Mouse (Mus musculus) testis, postnatal 14 days (tissue): ENCODE data around the gene Ndel1.

Experiments used
- DNase-seq: peaks from one replicate; pipeline ENCODE4 v3.0.0; 2021; ENCODE audit warnings: low spot score

Gene Ndel1

DNA sequence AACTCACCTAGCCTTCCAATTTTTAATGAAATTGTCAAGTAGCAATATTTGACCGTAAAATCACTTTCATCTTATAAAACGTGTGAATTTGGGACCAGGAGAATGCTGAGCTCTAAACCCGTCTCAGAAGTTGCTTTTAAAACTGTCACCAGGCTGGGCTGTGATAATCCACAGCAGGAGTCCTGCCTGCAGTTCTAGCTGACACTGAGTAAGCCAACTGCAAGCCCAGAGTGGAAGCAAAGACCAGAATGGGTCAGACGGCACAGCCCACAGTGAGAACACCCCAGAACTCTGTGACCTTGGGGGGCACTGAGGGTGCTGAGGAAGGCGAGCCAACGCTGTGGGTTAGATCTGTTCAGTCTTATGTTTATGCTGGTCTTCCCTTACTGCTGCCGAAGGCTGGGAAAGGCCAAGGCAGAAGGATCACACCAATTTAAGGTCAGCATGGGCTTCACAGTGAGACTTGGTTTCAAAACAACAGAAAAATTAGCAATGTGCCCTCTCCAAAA, 95.5 kb downstream of the Ndel1 start:
- no peak for DNase-seq
